Mouse (Mus musculus) limb, embryonic 15.5 days (tissue): ENCODE measurements at regions not wholly inside any gene's neighbourhood (a gene's known extent, or its start where the extent isn't known, plus 50 kb on each side); places are given as distances from the start of the nearest gene placed in this dataset.
A peak's percentile ranks its signal among the peaks of the same experiment; 100 is the strongest.

Experiments
- ATAC-seq: fragments of 200-750 bp; cut with Nextera tagmentation; 2 replicates; pipeline ENCODE4 v1.8.0; 2017; ENCODE audit warnings: low read depth, moderate TSS enrichment; ENCODE audit not compliant: insufficient number of reproducible peaks, low FRiP score, low TSS enrichment
- H3K27ac ChIP-seq: fragments of 300-500 bp; sonication (generic); 2 replicates; pipeline ENCODE4 v1.5.1; 2015; ENCODE audit warnings: moderate library complexity, mild to moderate bottlenecking, inconsistent platforms
- H3K27me3 ChIP-seq: fragments of 300-500 bp; sonication (generic); 2 replicates; pipeline ENCODE4 v1.6.1; 2015; ENCODE audit warnings: inconsistent platforms
- H3K36me3 ChIP-seq: fragments of 300-500 bp; sonication (generic); 2 replicates; pipeline ENCODE4 v1.6.1; 2015; ENCODE audit warnings: inconsistent platforms
- H3K4me1 ChIP-seq: fragments of 300-500 bp; sonication (generic); 2 replicates; pipeline ENCODE4 v1.6.1; 2015; ENCODE audit warnings: inconsistent platforms
- H3K4me2 ChIP-seq: fragments of 300-500 bp; sonication (generic); 2 replicates; pipeline ENCODE4 v1.6.1; 2015; ENCODE audit warnings: mild to moderate bottlenecking, inconsistent platforms
- H3K4me3 ChIP-seq: fragments of 300-500 bp; sonication (generic); 2 replicates; pipeline ENCODE4 v1.5.1; 2015; ENCODE audit warnings: mild to moderate bottlenecking, inconsistent platforms
- H3K9ac ChIP-seq: fragments of 300-500 bp; sonication (generic); 2 replicates; pipeline ENCODE4 v1.6.1; 2015; ENCODE audit warnings: inconsistent platforms
- H3K9me3 ChIP-seq: fragments of 300-500 bp; sonication (generic); 2 replicates; pipeline ENCODE4 v1.6.1; 2016; ENCODE audit warnings: inconsistent platforms
- WGBS: fragments of 180-500 bp; shearing (Covaris S2); methylation state at CpG from one replicate; pipeline ENCODE4 v1.1.7; 2015; 5-methylcytosine and 5-hydroxymethylcytosine counted together

DNA sequence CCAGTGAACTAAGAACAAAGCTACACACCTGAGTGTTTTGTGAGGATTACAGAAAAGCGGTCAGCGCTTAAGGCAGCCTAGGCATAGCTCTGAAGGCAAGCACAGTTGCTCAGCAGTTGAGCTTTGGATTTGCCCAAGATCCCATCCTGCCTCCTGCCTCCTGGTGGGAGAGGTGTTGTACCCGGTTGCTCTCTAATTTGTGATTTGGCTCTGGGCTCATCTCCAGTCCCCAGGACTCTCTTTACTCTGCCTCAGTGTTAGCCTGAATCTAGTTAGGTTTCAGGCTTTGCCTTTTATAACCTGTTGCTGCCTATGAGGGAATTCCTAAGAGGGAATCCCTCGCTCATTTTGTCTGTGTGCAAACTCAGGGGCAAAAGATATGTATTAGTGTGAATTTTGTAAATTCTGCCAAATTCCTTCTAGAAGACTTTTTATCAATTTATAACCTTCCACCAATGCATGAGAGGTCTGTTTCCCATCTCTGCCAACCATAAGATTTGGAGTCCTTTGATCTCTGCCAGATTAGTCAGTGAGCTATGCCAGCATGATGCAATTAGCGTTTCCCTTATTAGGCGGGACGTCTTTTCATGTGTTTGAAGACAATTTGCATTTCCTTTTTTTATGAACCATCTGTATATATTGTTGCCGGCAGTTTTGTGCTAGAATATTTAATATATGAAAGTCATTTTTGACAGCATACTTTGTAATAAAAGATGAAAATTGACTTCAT is 176.4 kb downstream of the Gas1 start:
- H3K9me3 ChIP-seq, result no peaks in the 10 kb centered on the region
- ATAC-seq, result no peak
- peak overlapping the region; percentile 39; the same call in 1 of the 2 replicates for H3K27ac ChIP-seq
- H3K4me2 ChIP-seq, result no peak overlapping the region
- no peak overlapping the region for H3K4me3 ChIP-seq
- no peaks in the 10 kb centered on the region for H3K36me3 ChIP-seq
- peaks cover 30% of the 10 kb centered on the region for H3K4me1 ChIP-seq
- 38% methylated on average over 8 of the region's 8 CpGs for WGBS
- no peak overlapping the region for H3K9ac ChIP-seq
- no peaks in the 10 kb centered on the region for H3K27me3 ChIP-seq

DNA sequence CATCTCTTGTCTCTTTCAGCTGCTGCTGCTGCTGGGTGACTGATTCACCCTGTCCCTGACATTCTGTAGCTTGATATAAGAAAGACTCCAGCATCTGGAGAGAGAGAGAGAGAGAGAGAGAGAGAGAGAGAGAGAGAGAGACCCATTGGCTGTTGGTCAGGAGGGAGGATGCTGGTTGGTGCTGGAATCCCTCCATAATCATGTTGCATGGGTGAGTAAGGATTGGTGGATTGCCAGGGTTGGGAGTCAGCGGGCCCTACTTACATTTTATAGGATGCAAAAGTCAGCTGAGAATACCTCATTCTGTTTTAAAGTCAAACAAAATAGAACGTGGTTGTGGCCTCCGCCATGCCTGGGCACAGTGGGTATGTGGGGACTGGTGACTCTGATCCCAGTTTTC is 174.5 kb upstream of the Tut7 start:
- no peak overlapping the region for H3K4me3 ChIP-seq
- no peaks in the 10 kb centered on the region for H3K9me3 ChIP-seq
- no peaks in the 10 kb centered on the region for H3K27me3 ChIP-seq
- H3K36me3 ChIP-seq, result no peaks in the 10 kb centered on the region
- H3K4me2 ChIP-seq, result no peak overlapping the region
- no peak for ATAC-seq
- WGBS, result 62% methylated on average over 3 of the region's 3 CpGs
- no peak overlapping the region for H3K9ac ChIP-seq
- H3K4me1 ChIP-seq, result peaks cover 33% of the 10 kb centered on the region
- H3K27ac ChIP-seq, result peak overlapping the region; percentile 78

DNA sequence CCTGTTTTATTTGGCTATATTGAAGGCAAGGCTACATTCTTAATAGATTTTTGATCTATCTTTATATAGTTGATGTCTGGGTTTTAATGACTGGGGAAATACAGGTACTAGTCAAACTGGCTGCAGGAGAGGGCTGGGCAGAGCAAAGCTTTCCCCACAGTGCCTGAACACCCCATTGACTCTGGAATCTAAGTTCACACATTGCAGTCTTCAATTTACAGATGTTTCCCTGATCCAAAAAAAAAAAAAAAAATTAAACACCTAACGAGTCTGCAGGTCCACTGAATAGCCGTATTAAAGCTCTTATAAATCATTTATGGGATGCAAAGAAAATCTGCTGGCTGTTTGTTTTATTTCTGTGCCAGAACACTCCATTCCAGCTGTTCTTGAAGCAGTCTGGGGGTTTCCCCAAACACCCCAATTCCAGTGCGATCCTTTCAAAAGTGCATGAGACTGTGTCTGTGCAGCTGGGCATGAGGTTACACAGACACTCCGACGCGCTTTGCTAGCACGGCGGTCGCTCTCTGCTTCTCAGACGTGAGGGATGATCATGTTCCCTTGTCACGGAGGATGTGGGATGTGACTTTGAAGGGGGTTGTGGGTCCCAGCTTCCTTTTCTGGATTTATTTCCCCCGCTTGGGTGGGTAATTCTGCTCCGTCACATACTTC is 173.3 kb upstream of the Tut7 start:
- Histone ChIP-seq H3K4me2 (no peak overlapping the region), H3K9me3 (no peaks in the 10 kb centered on the region), H3K4me3 (no peak overlapping the region), H3K27ac (peak overlapping the region; percentile 78), H3K36me3 (no peaks in the 10 kb centered on the region), H3K27me3 (no peaks in the 10 kb centered on the region), H3K4me1 (peaks cover 35% of the 10 kb centered on the region), H3K9ac (no peak overlapping the region)
- 26% methylated on average over 13 of the region's 13 CpGs for WGBS
- ATAC-seq, result 0 out of 2 replicates have a peak, but pooled peaks have one; percentile 33

DNA sequence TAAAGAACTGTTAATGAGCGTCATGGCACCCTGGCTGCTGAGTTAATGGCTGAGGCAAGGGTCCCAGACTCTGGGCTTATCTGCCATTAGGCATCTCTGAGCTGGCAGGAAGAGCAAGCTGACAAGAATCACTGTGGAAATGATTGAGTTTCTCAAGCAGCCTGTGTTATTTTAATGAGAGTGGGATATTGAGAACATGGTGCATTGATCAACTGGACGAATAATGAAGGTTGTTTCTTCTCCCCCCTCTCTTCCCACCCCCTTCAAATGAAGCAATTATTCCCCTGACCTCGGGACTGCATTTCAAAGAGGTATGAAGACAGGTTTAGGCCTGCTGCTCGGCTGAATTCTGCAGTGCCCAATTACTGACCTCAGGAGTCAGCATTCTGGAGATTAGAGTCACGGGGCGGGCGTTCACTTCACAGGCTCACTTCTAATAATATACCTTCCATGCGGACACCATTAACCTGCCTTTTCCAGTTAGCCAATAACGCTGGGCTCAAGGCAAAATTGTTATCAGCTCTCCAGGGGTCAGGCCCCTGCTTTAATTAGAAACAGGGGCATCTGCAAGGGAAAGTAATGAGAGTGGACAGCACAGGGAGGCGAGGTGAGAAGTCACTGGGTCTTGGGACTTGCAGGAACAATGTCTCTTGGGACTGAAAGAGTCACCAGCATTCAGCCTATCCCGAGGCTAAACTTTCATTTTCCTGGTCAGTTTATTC is 170.0 kb upstream of the Tut7 start:
- no peak overlapping the region for H3K9ac ChIP-seq
- no peak for ATAC-seq
- H3K4me3 ChIP-seq, result no peak overlapping the region
- H3K27ac ChIP-seq, result no peak overlapping the region
- no peaks in the 10 kb centered on the region for H3K9me3 ChIP-seq
- peaks cover 48% of the 10 kb centered on the region for H3K4me1 ChIP-seq
- no peaks in the 10 kb centered on the region for H3K27me3 ChIP-seq
- H3K36me3 ChIP-seq, result no peaks in the 10 kb centered on the region
- 41% methylated on average over 11 of the region's 11 CpGs for WGBS
- H3K4me2 ChIP-seq, result no peak overlapping the region

DNA sequence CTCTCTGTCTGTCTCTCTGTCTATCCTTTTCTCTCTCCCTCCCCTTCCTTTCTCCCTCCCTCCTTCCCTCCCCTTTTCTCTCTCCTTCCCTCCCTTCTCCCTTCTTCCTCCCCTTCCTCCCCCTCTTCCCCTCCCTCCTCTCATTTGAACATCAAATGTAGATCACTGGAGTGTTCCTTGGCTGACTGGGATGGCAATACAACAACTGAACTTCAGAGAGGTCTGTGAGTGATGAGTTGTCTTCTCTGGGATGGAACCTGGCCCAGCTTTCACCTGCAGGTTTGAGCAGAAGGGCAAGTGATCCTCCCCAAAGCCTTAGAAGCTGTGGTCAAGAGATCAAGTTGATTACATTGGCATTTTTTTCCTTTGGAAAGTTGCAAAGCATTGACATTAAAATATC is 169.4 kb upstream of the Tut7 start:
- Histone ChIP-seq H3K36me3 (no peaks in the 10 kb centered on the region), H3K4me2 (no peak overlapping the region), H3K27me3 (no peaks in the 10 kb centered on the region), H3K9ac (no peak overlapping the region), H3K9me3 (no peaks in the 10 kb centered on the region), H3K27ac (no peak overlapping the region), H3K4me1 (peaks cover 44% of the 10 kb centered on the region), H3K4me3 (no peak overlapping the region)
- no peak for ATAC-seq

DNA sequence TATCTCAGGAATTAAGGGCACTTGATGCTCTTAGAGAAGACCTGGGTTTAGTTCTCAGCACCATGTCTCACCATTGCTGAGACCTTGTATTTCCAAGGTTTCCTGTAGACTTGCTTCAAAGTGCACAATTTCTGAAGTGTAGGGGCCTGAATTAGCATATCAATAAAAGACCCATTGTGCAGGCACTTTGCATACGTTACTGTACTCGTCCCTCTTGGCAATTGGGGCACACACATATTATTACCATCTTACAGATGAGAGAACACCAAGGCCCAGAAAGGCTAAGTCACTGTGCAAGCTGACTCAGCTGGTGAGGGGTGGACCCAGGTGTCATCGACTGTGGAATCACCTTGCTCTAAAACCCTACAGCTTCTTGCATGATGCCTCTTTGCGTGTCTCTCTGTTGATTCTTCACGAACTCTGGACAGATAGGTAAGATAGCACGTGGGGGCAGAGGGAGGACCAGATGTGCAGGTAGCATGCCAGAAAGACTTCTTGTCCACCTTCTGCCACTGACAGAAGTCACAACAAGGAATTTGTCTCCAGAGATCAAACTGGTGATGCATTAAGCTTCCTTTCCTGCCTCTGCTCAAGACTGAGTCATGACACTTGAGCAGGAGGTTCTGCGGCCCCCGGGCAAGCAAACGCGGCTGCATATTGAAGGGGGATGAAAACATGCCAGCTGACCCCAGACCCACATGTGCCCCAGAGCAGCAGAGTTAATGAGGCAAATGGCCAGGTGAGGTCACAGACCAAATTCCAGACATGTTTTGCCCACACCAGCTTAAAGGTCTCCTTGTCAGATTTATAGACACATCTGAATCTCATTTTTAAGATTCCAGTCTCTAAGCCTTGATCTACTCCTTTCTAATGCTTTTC is 167.7 kb upstream of the Tut7 start:
- Histone ChIP-seq H3K36me3 (no peaks in the 10 kb centered on the region), H3K9ac (no peak overlapping the region), H3K4me1 (peaks cover 30% of the 10 kb centered on the region), H3K27ac (peak overlapping the region; percentile 55), H3K27me3 (no peaks in the 10 kb centered on the region), H3K4me2 (no peak overlapping the region), H3K9me3 (no peaks in the 10 kb centered on the region), H3K4me3 (no peak overlapping the region)
- no peak for ATAC-seq
- 33% methylated on average over 10 of the region's 10 CpGs for WGBS

DNA sequence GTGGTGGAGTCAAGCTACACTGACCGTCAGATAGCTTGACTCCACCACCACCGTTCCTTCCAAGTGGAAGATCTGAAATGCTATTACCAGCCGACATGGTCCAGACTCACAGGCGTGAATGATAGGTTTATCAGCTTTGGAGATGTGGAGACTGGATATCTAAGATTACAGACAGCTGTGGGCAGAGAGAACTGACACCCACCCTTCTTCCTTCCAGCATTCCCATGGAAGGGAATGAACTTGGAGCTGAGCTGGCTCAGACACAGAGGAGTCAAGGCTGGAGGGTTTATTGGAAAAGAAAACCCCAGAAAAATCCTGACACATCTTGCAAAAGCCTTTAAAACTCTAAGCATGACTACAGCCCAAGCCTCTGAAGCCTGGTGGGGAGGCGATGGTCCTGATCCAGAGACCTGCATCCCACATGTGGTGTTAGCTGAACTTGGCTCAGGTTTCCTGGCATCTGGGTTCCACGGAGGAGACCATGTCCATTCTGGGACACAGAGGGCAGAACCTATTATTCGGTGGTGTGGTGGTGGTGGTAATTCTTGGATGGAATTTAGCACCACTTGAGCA is 165.5 kb upstream of the Tut7 start:
- peaks cover 30% of the 10 kb centered on the region for H3K4me1 ChIP-seq
- no peaks in the 10 kb centered on the region for H3K9me3 ChIP-seq
- no peaks in the 10 kb centered on the region for H3K36me3 ChIP-seq
- H3K27ac ChIP-seq, result peak overlapping the region; percentile 59
- no peak overlapping the region for H3K4me2 ChIP-seq
- 37% methylated on average over 7 of the region's 7 CpGs for WGBS
- ATAC-seq, result peak; percentile 66; the same call in 1 of the 2 replicates
- no peak overlapping the region for H3K4me3 ChIP-seq
- no peak overlapping the region for H3K9ac ChIP-seq
- H3K27me3 ChIP-seq, result no peaks in the 10 kb centered on the region

DNA sequence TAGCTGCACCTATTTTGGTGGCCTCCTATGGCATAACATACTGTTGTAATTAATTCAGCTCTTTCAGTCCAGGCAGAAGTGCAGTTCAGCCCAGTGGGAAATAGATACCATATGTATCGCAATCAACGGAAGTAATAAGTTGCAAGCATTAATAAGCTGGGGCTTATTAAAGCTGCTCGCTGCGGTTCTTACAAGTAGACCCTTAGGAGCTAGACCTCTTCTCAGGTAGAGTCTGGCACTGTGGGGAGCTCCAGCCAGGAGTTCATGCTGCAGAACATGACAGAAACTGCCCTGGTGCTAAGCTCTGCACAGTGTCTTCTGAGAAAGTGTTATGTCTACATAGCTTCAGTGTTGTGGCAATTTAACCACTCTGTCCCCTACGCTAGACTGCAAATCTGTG is 153.5 kb upstream of the Tut7 start:
- Histone ChIP-seq H3K27ac (0 out of 2 replicates have a peak overlapping the region, but pooled peaks have one; percentile 67), H3K27me3 (no peaks in the 10 kb centered on the region), H3K36me3 (no peaks in the 10 kb centered on the region), H3K4me2 (no peak overlapping the region), H3K9me3 (no peaks in the 10 kb centered on the region), H3K4me1 (peaks cover 25% of the 10 kb centered on the region), H3K9ac (no peak overlapping the region), H3K4me3 (no peak overlapping the region)
- no peak for ATAC-seq
- WGBS, result 48% methylated on average over 5 of the region's 5 CpGs

DNA sequence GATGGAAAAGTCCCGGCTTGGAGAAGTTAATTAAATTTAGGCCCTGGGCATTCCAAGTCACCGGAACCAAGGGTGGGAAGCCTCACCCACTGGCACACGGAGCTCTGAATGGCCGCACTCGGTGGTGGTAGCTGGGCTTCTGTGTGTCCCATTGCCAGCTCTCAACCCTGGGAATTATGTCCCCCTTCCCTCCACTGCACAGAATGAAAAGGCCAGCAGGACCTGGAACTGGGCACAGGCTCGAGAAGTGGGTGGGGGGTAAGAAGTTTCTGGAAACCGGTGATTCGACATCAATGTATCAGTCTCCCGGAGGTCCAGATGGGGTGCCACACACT is 149.1 kb upstream of the Tut7 start:
- Histone ChIP-seq H3K4me2 (peak overlapping the region; percentile 44; the same call in 1 of the 2 replicates), H3K4me1 (peaks cover 49% of the 10 kb centered on the region), H3K27ac (no peak overlapping the region), H3K36me3 (no peaks in the 10 kb centered on the region), H3K9ac (no peak overlapping the region), H3K27me3 (no peaks in the 10 kb centered on the region), H3K4me3 (no peak overlapping the region), H3K9me3 (no peaks in the 10 kb centered on the region)
- 48% methylated on average over 9 of the region's 9 CpGs for WGBS
- ATAC-seq, result no peak

DNA sequence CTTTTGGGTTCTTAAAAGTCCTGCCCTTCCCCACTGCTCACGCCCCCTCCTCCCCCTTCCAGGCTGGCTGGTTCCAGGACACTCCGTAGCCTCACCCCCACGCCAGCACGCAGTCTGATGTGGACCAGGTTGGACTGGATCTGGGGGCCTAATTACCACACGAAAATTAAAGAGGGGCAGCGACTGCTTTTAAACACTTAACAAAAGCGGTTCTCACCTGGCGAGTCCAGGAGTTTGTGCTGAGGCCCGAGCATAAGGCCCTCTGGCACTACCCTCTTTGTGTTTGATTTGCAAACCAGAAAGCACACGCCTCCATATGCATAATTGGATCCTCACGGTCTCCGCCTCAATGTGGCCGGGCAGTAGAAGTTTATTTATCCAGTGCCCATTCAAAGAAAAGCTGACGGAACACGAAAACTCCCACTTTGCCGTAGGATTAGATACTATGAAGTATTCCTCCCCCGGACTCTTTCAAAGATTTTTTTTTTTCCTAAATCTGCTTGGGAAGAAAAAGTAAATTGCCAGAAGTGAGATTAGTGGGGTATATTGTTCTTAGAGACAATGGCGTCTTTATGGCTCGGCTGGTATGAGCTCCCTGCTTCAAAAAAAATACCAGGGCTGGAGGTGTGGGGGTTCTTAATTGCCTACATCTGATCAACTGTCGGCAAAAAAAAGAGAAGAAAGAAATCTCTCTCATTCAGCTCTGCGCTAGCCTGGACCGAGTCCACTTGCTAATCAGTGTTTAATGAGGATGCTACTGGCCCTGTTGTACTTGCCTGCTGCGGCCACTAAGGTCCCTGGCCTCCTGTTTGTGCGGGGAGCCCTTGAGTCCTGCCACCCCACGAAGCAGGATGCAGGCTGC is 148.5 kb upstream of the Tut7 start:
- Histone ChIP-seq H3K4me3 (peak overlapping the region; percentile 13; the same call in 1 of the 2 replicates), H3K27me3 (no peaks in the 10 kb centered on the region), H3K9me3 (no peaks in the 10 kb centered on the region), H3K36me3 (no peaks in the 10 kb centered on the region), H3K9ac (no peak overlapping the region), H3K4me1 (peaks cover 48% of the 10 kb centered on the region), H3K27ac (peak overlapping the region; percentile 50), H3K4me2 (peak overlapping the region; percentile 44)
- WGBS, result 12% methylated on average over 25 of the region's 25 CpGs
- no peak for ATAC-seq
